Mouse (Mus musculus): ENCODE data around the gene Tlx2. TPM values are rescaled to one million over a fixed set of nuclear protein-coding genes. Genes with fewer than 3 reads are reported as not detected.
A peak's percentile ranks its signal among the peaks of the same experiment; 100 is the strongest.

Tlx2 gene
- total RNA-seq, 1 experiment from 2014 or later, result not detected

GRCm38 (mm10) chr6:83068221-83068620 is 1.9 kb downstream of the Tlx2 start:
- no peak for ATAC-seq (replicated peaks; ENCODE audit: insufficient number of reproducible peaks, low FRiP score, low TSS enrichment, poor library complexity, severe bottlenecking)

DNA sequence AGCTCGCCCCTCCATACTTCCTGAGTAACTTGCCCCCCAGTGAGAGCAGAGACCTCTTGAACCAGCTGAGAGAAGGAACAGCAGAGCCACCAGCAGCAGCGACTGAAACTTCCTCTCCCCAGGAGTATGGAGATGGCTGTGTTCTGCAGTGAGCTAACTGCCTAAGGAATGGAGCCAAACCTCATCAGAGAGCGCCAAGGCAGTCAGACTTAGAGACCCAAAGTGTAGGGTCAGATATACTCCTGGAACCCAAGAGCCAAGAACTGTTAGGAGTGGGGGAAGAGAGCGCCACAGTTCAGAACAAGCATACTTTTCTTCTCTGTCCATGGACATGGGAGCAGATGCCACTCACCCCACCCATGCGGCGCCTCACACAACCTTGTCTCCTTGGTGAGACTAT is 3.7 kb downstream of the Tlx2 start:
- ATAC-seq (replicated peaks; ENCODE audit: insufficient number of reproducible peaks, low FRiP score, low TSS enrichment, poor library complexity, severe bottlenecking), result no peak

- ATAC-seq (replicated peaks; ENCODE audit: insufficient number of reproducible peaks, low FRiP score, low TSS enrichment, poor library complexity, severe bottlenecking), result no peak
These were observed 4.1 kb downstream of the Tlx2 start for GRCm38 (mm10) chr6:83065995-83066394.

DNA sequence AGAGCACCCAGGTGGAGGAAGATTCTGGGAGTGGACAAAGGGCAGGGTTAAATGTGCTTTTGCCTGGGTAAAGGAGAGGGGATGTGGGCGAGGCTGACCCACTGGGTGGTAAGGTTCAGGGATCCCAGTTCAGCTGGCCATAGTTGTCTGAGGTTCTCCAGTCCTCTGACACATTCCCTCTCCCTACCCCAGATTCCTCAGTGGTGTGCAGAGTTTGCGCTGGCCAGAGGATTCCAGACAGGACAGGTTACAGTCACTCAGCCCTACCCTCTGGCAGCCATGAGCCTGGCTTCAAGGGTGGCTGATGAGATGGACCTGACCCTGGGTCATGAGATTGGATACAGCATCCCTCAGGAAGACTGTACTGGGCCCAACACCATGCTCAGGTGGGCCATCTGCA is 11.4 kb downstream of the Tlx2 start:
- ATAC-seq (replicated peaks; ENCODE audit: insufficient number of reproducible peaks, low FRiP score, low TSS enrichment, poor library complexity, severe bottlenecking), result no peak

- no peak for ATAC-seq (replicated peaks; ENCODE audit: insufficient number of reproducible peaks, low FRiP score, low TSS enrichment, poor library complexity, severe bottlenecking)
These were observed 12.3 kb downstream of the Tlx2 start, which contains the start of gene Dqx1 for GRCm38 (mm10) chr6:83057790-83058189. Gene Dqx1, plus strand, starts transcription at chr6:83057844.

GRCm38 (mm10) chr6:83054871-83055431 is 15.1 kb downstream of the Tlx2 start, which contains the start of gene Htra2:
Gene Htra2, minus strand, starts transcription at chr6:83055273.
- ATAC-seq (replicated peaks; ENCODE audit: insufficient number of reproducible peaks, low FRiP score, low TSS enrichment, poor library complexity, severe bottlenecking), result no peak

DNA sequence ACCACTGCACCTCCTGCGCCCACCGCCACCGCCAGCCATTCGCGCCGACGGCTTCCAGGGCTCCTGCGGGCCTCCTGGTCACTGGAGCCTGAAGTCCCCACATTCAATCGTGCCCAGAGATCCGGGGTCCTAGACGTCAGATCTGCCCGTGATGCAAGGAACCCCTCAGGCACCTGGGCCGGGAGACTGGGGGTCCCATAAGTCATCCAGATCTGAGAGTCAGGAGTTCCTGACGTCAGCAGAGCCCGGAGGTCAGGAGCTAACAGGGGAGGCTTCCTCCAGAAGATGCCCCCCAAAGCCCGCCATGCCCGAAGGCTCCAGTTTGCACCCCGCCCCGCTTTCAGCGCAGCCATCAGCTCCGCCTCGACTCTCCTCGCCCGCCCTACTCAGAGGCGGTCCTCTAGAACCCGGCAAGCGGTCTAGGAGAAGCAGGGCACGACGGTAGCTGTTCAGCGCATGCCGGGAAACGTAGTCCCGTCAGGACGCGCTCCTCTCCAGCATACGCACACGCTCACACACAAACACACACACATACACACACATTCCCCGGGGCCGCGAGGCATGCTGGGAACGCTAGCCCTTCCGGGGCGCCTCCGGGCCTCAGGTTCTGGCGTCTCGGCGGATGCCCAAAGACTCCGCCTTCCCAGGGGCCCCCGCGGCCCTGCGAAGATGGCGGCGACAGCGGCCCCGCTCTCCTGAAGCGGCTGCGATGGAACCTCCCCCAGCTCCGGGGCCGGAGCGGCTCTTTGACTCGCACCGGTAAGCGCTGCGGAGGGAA is 15.8 kb downstream of the Tlx2 start, which contains the start of gene Aup1:
Aup1 (plus strand) TSS at position 448 of the 778 bp plus-strand sequence.
- peak; percentile 93 for ATAC-seq (replicated peaks; ENCODE audit: insufficient number of reproducible peaks, low FRiP score, low TSS enrichment, poor library complexity, severe bottlenecking)

DNA sequence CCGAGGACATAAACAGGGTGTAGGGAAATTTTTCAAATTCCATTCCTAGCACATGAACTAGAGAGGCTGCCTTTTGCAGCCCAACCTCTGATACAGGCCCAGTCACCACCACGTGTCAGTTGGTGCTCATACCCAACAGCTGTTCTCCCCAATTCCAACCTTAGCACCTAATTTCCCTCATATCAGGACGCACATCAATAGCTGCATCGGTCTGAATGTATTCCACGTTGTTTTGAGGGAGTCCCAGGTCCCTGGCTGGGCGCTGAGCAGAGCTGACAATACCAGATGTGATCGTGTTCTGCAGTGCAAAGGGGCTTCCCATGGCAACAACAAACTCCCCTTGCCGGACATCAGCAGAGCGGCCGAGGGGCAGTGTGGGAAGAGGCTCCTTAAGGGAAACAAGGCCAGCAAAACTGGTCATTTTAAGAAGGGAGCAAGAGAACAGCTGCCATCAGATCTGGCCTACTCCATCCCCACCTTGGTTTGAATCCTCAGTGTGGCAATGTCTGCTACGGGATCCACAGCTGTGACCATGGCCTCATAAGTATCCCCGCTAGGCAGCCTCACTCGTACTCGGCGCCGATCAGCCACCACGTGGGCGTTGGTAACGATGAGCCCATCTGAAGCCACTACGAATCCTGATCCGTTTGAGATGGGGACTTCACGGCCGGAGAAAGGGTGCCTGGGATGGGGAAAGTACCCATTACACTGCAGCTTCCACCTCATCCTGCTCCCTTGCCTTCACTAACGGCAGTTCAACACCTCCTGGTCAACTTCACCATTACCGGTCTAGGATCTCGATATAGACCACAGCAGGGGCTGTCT is 16.7 kb downstream of the Tlx2 start:
- peak; percentile 15 for ATAC-seq (replicated peaks; ENCODE audit: insufficient number of reproducible peaks, low FRiP score, low TSS enrichment, poor library complexity, severe bottlenecking)

GRCm38 (mm10) chr6:83049367-83049766 is 20.7 kb downstream of the Tlx2 start:
- ATAC-seq (replicated peaks; ENCODE audit: insufficient number of reproducible peaks, low FRiP score, low TSS enrichment, poor library complexity, severe bottlenecking), result no peak

DNA sequence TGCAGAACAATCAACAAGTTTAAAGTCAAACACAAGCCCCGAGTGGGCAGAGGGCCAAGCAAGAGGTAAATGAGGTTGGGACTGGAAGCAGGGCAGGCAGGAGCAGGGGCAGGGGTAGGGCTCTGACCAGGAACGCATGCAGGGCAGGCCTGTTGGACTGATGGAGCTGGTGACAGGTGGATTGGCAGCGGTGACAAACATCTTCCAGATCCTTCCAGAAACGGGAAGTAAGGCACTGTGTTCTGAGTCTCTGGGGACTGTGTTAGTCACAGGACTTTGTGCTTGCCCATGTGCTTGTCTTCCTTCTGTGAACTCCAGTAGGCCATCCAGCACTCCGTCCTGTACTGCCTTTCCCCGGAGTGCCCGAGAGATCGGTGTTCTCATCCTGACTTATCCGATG is 25.4 kb downstream of the Tlx2 start:
- ATAC-seq (replicated peaks; ENCODE audit: insufficient number of reproducible peaks, low FRiP score, low TSS enrichment, poor library complexity, severe bottlenecking), result peak; percentile 49

DNA sequence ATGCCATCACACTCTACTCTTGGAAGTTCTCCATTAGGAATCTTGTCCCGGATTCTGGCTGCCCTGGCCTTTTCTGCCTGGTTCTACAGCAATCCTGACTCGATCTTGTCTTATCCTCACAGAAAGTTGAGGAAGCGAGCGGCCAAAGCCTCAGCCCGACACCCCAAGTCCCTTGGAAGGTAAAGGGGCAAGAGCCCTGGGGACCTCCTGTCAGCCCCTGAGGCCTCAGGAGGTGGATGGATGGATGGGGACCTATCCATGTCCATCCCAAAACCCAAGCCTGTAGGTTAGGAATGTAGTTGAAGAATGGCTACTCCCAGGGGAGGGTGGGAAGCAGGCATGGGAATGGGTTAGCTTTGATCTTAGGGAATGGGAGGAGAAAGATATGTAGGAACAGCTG is 26.1 kb downstream of the Tlx2 start:
- ATAC-seq (replicated peaks; ENCODE audit: insufficient number of reproducible peaks, low FRiP score, low TSS enrichment, poor library complexity, severe bottlenecking), result no peak

GRCm38 (mm10) chr6:83043561-83043960 is 26.5 kb downstream of the Tlx2 start:
- ATAC-seq (replicated peaks; ENCODE audit: insufficient number of reproducible peaks, low FRiP score, low TSS enrichment, poor library complexity, severe bottlenecking), result no peak

GRCm38 (mm10) chr6:83040601-83041000 is 29.5 kb downstream of the Tlx2 start:
- ATAC-seq (replicated peaks; ENCODE audit: insufficient number of reproducible peaks, low FRiP score, low TSS enrichment, poor library complexity, severe bottlenecking), result no peak

GRCm38 (mm10) chr6:83038496-83039012 is 31.5 kb downstream of the Tlx2 start:
- peak; percentile 90 for ATAC-seq (replicated peaks; ENCODE audit: insufficient number of reproducible peaks, low FRiP score, low TSS enrichment, poor library complexity, severe bottlenecking)

DNA sequence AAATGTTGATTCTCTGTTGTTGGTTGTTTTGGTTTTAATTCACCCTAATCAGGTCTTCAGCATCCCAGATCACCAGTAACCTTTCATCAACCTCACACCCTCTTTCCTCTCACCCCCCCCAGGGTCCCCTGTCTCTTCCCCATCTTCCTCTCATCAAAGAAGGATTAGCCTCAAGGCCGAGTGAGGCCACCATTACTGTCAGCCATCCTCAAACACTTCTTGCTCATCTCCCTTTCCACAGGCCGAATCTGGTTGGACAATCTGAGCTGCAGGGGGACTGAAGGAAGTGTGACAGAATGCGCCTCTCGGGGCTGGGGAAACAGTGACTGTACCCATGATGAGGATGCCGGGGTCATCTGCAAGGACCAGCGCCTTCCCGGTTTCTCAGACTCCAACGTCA is 32.9 kb downstream of the Tlx2 start:
- no peak for ATAC-seq (replicated peaks; ENCODE audit: insufficient number of reproducible peaks, low FRiP score, low TSS enrichment, poor library complexity, severe bottlenecking)

DNA sequence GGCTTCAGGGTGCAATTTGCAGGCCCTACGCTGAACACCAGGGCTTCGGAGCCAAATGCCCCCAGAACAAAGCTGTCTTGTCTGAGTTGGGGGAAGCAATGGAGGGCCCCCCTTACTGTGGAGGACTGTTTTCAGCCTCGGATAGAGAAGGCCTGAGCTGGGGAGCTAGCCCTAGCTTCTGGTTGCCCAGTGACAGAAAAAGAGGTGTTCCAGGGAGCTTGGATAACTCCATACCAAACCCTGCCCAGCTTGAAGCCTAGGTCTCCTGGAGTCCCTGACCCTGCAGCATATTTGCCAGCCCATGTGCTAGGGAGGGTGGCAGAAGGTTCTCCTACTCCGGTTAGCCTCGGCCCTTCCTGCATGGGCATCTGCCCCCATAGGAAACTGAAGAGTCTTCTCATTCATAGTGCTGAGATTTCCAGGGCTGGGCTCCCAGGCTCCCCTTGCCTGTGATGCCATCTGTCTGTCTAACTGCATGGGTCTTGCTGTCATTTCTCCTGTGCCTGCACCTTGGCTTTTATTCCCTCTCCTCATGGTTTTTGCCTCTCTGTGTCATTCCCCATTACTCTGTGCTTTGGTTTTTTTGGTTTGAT is 35.5 kb downstream of the Tlx2 start:
- no peak for ATAC-seq (replicated peaks; ENCODE audit: insufficient number of reproducible peaks, low FRiP score, low TSS enrichment, poor library complexity, severe bottlenecking)

DNA sequence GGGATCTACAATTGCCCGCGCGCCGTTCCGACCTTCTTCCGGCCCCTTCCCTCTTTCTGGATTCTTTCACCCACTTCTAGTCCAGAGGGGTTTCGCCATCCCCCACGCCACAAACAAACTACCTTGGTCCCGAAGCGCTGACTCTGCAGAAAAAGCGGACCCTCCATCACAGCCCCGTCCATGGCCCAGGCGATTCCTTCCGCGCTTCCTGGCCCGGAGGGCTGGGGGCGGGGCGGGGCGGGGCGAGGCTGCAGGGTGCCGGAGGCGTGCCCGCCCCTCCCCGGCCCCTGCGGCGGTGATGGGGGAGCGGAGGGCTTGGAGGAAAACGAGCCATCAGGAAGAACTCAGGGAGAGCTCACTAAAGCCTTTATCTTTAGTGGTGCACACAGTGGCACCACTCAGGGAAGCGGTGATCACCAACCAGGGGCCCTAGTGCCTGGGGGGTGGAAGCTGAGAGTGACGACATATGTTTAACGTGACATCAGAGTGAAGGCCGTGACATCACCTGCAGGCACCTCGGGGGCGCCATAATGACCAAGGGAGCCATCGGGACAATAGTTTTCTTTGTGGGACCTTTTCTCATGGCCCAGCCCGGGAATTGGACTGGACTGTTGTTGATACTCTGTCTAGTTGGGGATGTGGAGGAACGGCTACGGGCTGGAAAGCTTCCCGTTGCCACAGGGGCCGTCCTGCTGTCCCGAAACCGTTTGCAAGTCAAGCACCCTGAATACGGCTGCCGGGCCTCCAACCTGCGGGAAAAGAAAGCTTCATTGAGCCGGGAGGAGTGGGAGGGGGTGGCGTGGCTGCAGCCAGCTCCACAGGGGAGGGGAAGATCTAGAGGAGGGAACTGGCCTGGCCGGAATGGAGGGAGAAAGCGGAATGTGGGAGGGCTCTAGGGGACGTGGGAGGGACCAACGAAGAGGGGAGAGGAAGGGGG is 36.6 kb downstream of the Tlx2 start, which contains the start of the genes Dok1 and Loxl3:
Dok1 (minus strand) TSS at position 223 of the 937 bp plus-strand sequence.
Loxl3 (plus strand) TSS at position 925 of the 937 bp plus-strand sequence.
- ATAC-seq (replicated peaks; ENCODE audit: insufficient number of reproducible peaks, low FRiP score, low TSS enrichment, poor library complexity, severe bottlenecking), result peak; percentile 72

- no peak for ATAC-seq (replicated peaks; ENCODE audit: insufficient number of reproducible peaks, low FRiP score, low TSS enrichment, poor library complexity, severe bottlenecking)
These were observed 37.3 kb downstream of the Tlx2 start for GRCm38 (mm10) chr6:83032769-83033191.
